Mouse (Mus musculus): ENCODE results near the gene Saal1. TPM values are rescaled to one million over a fixed set of nuclear protein-coding genes. Genes with fewer than 3 reads are reported as not detected.

Gene Saal1
- total and polyA plus RNA-seq, 2 experiments from 2014 or later, result 13.3 to 14.3 TPM

GRCm38 (mm10) chr7:46738561-46739460 is 28.3 kb upstream of the Saal1 start:
- 82% methylated on average over 12 of the region's 12 CpGs for WGBS
- no peak for DNase-seq

GRCm38 (mm10) chr7:46734983-46735382 is 24.5 kb upstream of the Saal1 start:
- TF ChIP-seq CTCF (IDR thresholded peaks at IDR 0.05; ENCODE audit: low read depth), result no peak
- WGBS, result 82% methylated on average over 2 of the region's 2 CpGs
- H3K9me3 ChIP-seq (ENCODE audit: low read length), result no peaks in the 10 kb centered on the region
- H3K9ac ChIP-seq, result no peak overlapping the region
- no peak overlapping the region for H3K4me2 ChIP-seq (ENCODE audit: low read depth)
- ATAC-seq (no peak), DNase-seq (no peak)
- H3K27me3 ChIP-seq (ENCODE audit: insufficient read depth, low read length), result no peaks in the 10 kb centered on the region
- H3K27ac ChIP-seq (ENCODE audit: low read depth, low read length), result no peak overlapping the region
- H3K36me3 ChIP-seq (ENCODE audit: insufficient read depth), result no peaks in the 10 kb centered on the region
- H3K4me1 ChIP-seq (ENCODE audit: insufficient read depth), result no peaks in the 10 kb centered on the region
- no peak overlapping the region for H3K4me3 ChIP-seq (ENCODE audit: low read depth, low read length)

More at GRCm38 (mm10) chr7:46738561-46739460, 28.3 kb upstream of the Saal1 start:
- TF ChIP-seq CTCF (IDR thresholded peaks at IDR 0.05; ENCODE audit: low read depth), result no peak
- H3K4me1 ChIP-seq (ENCODE audit: insufficient read depth), result no peaks in the 10 kb centered on the region
- H3K36me3 ChIP-seq (ENCODE audit: insufficient read depth), result no peaks in the 10 kb centered on the region
- H3K27me3 ChIP-seq (ENCODE audit: insufficient read depth, low read length), result no peaks in the 10 kb centered on the region
- H3K9me3 ChIP-seq (ENCODE audit: low read length), result no peaks in the 10 kb centered on the region
- H3K4me3 ChIP-seq (ENCODE audit: low read depth, low read length), result no peak overlapping the region
- ATAC-seq, result no peak
- no peak overlapping the region for H3K27ac ChIP-seq (ENCODE audit: low read depth, low read length)
- H3K4me2 ChIP-seq (ENCODE audit: low read depth), result no peak overlapping the region
- H3K9ac ChIP-seq, result no peak overlapping the region

- Histone ChIP-seq H3K36me3 (ENCODE audit: insufficient read depth) (no peaks in the 10 kb centered on the region), H3K9ac (no peak within 1 kb of the TSS), H3K4me3 (ENCODE audit: low read depth, low read length) (no peak within 1 kb of the TSS), H3K9me3 (ENCODE audit: low read length) (no peaks in the 10 kb centered on the region), H3K27me3 (ENCODE audit: insufficient read depth, low read length) (no peaks in the 10 kb centered on the region), H3K27ac (ENCODE audit: low read depth, low read length) (no peak within 1 kb of the TSS), H3K4me2 (ENCODE audit: low read depth) (no peak within 1 kb of the TSS), H3K4me1 (ENCODE audit: insufficient read depth) (no peaks in the 10 kb centered on the region)
- 81% methylated on average over 4 of the region's 4 CpGs for WGBS
- ATAC-seq, result no peak
- DNase-seq, result no peak
- no peak for TF ChIP-seq CTCF (IDR thresholded peaks at IDR 0.05; ENCODE audit: low read depth)
These were observed 22.0 kb upstream of the Saal1 start, which contains the start of gene Saa4 for GRCm38 (mm10) chr7:46732458-46732857. TSS of gene Saa4 (minus strand) at chr7:46732603.

GRCm38 (mm10) chr7:46727584-46727983 is 17.1 kb upstream of the Saal1 start:
- WGBS, result 73% methylated on average over 1 of the region's 1 CpGs
- Histone ChIP-seq H3K4me1 (ENCODE audit: insufficient read depth) (no peaks in the 10 kb centered on the region), H3K9me3 (ENCODE audit: low read length) (no peaks in the 10 kb centered on the region), H3K4me3 (ENCODE audit: low read depth, low read length) (no peak overlapping the region), H3K27me3 (ENCODE audit: insufficient read depth, low read length) (no peaks in the 10 kb centered on the region), H3K36me3 (ENCODE audit: insufficient read depth) (no peaks in the 10 kb centered on the region), H3K27ac (ENCODE audit: low read depth, low read length) (no peak overlapping the region), H3K4me2 (ENCODE audit: low read depth) (no peak overlapping the region), H3K9ac (no peak overlapping the region)
- TF ChIP-seq CTCF (IDR thresholded peaks at IDR 0.05; ENCODE audit: low read depth), result no peak
- peak; percentile 48 for ATAC-seq
- no peak for DNase-seq

GRCm38 (mm10) chr7:46724396-46724795 is 13.9 kb upstream of the Saal1 start:
- Histone ChIP-seq H3K4me3 (ENCODE audit: low read depth, low read length) (no peak overlapping the region), H3K36me3 (ENCODE audit: insufficient read depth) (no peaks in the 10 kb centered on the region), H3K9ac (no peak overlapping the region), H3K9me3 (ENCODE audit: low read length) (no peaks in the 10 kb centered on the region), H3K27ac (ENCODE audit: low read depth, low read length) (no peak overlapping the region), H3K4me1 (ENCODE audit: insufficient read depth) (no peaks in the 10 kb centered on the region), H3K4me2 (ENCODE audit: low read depth) (no peak overlapping the region), H3K27me3 (ENCODE audit: insufficient read depth, low read length) (no peaks in the 10 kb centered on the region)
- DNase-seq (no peak), ATAC-seq (no peak)
- 66% methylated on average over 5 of the region's 5 CpGs for WGBS
- no peak for TF ChIP-seq CTCF (IDR thresholded peaks at IDR 0.05; ENCODE audit: low read depth)

- ATAC-seq (no peak), DNase-seq (no peak)
- WGBS, result 86% methylated on average over 3 of the region's 3 CpGs
- Histone ChIP-seq H3K27me3 (ENCODE audit: insufficient read depth, low read length) (no peaks in the 10 kb centered on the region), H3K9me3 (ENCODE audit: low read length) (no peaks in the 10 kb centered on the region), H3K4me1 (ENCODE audit: insufficient read depth) (no peaks in the 10 kb centered on the region), H3K27ac (ENCODE audit: low read depth, low read length) (no peak overlapping the region), H3K9ac (no peak overlapping the region), H3K36me3 (ENCODE audit: insufficient read depth) (no peaks in the 10 kb centered on the region), H3K4me2 (ENCODE audit: low read depth) (no peak overlapping the region), H3K4me3 (ENCODE audit: low read depth, low read length) (no peak overlapping the region)
- TF ChIP-seq CTCF (IDR thresholded peaks at IDR 0.05; ENCODE audit: low read depth), result no peak
These were observed 13.4 kb upstream of the Saal1 start for GRCm38 (mm10) chr7:46723849-46724248.

GRCm38 (mm10) chr7:46723354-46723753 is 12.9 kb upstream of the Saal1 start:
- Histone ChIP-seq H3K9me3 (ENCODE audit: low read length) (no peaks in the 10 kb centered on the region), H3K27ac (ENCODE audit: low read depth, low read length) (no peak overlapping the region), H3K36me3 (ENCODE audit: insufficient read depth) (no peaks in the 10 kb centered on the region), H3K4me3 (ENCODE audit: low read depth, low read length) (no peak overlapping the region), H3K9ac (no peak overlapping the region), H3K27me3 (ENCODE audit: insufficient read depth, low read length) (no peaks in the 10 kb centered on the region), H3K4me2 (ENCODE audit: low read depth) (no peak overlapping the region), H3K4me1 (ENCODE audit: insufficient read depth) (no peaks in the 10 kb centered on the region)
- ATAC-seq (no peak), DNase-seq (no peak)
- WGBS, result 96% methylated on average over 6 of the region's 6 CpGs
- TF ChIP-seq CTCF (IDR thresholded peaks at IDR 0.05; ENCODE audit: low read depth), result no peak

Measured in forebrain, postnatal 0 days (tissue).